Mouse (Mus musculus): ENCODE results near the gene Styx.
"Not testable (repeated sequence)": the region's sequence is repeated elsewhere in the genome, so short reads cannot be mapped to it uniquely, and the experiment has no call there.

Gene Styx

DNA sequence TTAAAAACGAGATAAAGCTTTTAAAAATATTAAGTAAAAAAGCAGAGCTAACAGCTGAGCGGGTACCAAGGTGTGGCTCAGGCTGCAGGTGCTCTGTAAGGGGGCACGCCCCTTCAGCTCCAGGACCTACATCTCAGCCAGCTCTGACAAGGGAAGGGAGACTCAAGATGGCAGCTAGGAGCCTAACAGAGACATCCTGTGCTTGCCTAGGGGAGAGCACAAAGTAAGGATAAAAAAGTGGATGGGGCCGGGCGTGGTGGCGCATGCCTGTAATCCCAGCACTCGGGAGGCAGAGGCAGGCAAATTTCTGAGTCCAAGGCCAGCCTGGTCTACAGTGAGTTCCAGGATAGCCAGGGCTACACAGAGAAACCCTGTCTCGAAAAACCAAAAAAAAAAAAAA is 115.5 kb downstream of the Styx start:
- DNase-seq (ENCODE audit: low spot score) = not testable (repeated sequence)

- DNase-seq (ENCODE audit: low spot score) = no peak
Measured at GRCm38 (mm10) chr14:45469446-45469845, 118.6 kb downstream of the Styx start.

Measured in urinary bladder, postnatal 10 days (tissue).